Mouse (Mus musculus) megakaryocyte, embryonic 14.5 days (primary cell): ENCODE measurements around the gene Glrp1.

Experiments used
- FLI1 ChIP-seq: IDR thresholded peaks from 2 replicates; pipeline ENCODE4 v1.6.1; 2012; ENCODE audit warnings: low read length, inconsistent platforms, mixed read lengths
- GATA1 ChIP-seq: IDR thresholded peaks from 3 replicates; pipeline ENCODE4 v1.6.1; 2012; ENCODE audit warnings: mixed read lengths, low read length, inconsistent platforms, borderline replicate concordance

- no peak for TF ChIP-seq GATA1
- TF ChIP-seq FLI1 = no peak
Measured at GRCm38 (mm10) chr1:88553500-88554187, 43.8 kb upstream of the Glrp1 start.
